Mouse (Mus musculus) stomach, postnatal 0 days (tissue): ENCODE data around the gene Zfp384.

Source experiments
- CTCF ChIP-seq: IDR thresholded peaks from 2 replicates; pipeline ENCODE4 v1.5.1; 2016; ENCODE audit warnings: antibody characterized with exemption, low read depth, mild to moderate bottlenecking, moderate library complexity
- EP300 ChIP-seq: optimal IDR thresholded peaks from 2 replicates; pipeline ENCODE3; 2016; ENCODE audit warnings: antibody characterized with exemption

- TF ChIP-seq CTCF, result no peak
- TF ChIP-seq EP300, result no peak
Measured at GRCm38 (mm10) chr6:125031604-125032003, 22.7 kb downstream of the Zfp384 start.
